Mouse (Mus musculus): ENCODE results near the gene Mbd6. TPM values are rescaled to one million over a fixed set of nuclear protein-coding genes. Genes with fewer than 3 reads are reported as not detected.
"Not testable (repeated sequence)": the region's sequence is repeated elsewhere in the genome, so short reads cannot be mapped to it uniquely, and the experiment has no call there.

Mbd6 gene
- polyA plus RNA-seq, 1 experiment from 2014 or later: 11.6 TPM

DNA sequence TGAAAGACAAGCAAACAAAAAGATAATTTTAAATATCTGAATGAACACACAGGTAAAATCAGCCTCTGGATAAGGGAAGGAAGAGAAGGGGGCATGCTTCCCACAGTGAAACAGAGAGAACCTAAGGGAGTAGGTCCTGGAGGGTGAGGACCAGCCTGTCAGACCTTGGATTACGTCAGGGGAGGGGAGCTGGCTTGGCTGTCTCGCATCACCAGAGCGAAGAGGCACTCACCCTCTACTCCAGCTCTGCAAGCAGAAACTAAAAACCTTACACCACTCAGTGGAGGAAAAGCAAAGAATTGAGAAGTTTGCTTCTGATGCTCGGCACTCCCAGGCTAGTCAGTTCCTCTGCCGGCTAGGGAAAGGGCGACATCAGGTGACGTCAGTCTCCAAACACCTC lies 31.2 kb upstream of the Mbd6 start:
- no peaks in the 10 kb centered on the region for H3K4me1 ChIP-seq (ENCODE audit: control insufficient read depth, insufficient read depth, low read length)
- H3K36me3 ChIP-seq (ENCODE audit: control insufficient read depth, insufficient read depth, low read length): no peaks in the 10 kb centered on the region
- no peaks in the 10 kb centered on the region for H3K27me3 ChIP-seq (ENCODE audit: control insufficient read depth, insufficient read depth, low read length)
- H3K4me2 ChIP-seq (ENCODE audit: low read depth, low read length): no peak overlapping the region
- H3K9me3 ChIP-seq (replicated peaks; ENCODE audit: control insufficient read depth, low read length): no peaks in the 10 kb centered on the region
- no peak for ATAC-seq (ENCODE audit: insufficient read depth, low FRiP score)
- no peak overlapping the region for H3K9ac ChIP-seq (ENCODE audit: low read length)
- WGBS: 75% methylated on average over 7 of the region's 7 CpGs
- no peak overlapping the region for H3K4me3 ChIP-seq (replicated peaks; ENCODE audit: low read length)
- H3K27ac ChIP-seq (ENCODE audit: low read length): no peak overlapping the region

- 46% methylated on average over 4 of the region's 4 CpGs for WGBS
- H3K4me1 ChIP-seq (ENCODE audit: control insufficient read depth, insufficient read depth, low read length): no peaks in the 10 kb centered on the region
- H3K4me2 ChIP-seq (ENCODE audit: low read depth, low read length): no peak overlapping the region
- H3K9ac ChIP-seq (ENCODE audit: low read length): no peak overlapping the region
- no peaks in the 10 kb centered on the region for H3K36me3 ChIP-seq (ENCODE audit: control insufficient read depth, insufficient read depth, low read length)
- no peak overlapping the region for H3K27ac ChIP-seq (ENCODE audit: low read length)
- H3K27me3 ChIP-seq (ENCODE audit: control insufficient read depth, insufficient read depth, low read length): no peaks in the 10 kb centered on the region
- H3K9me3 ChIP-seq (replicated peaks; ENCODE audit: control insufficient read depth, low read length): no peaks in the 10 kb centered on the region
- no peak overlapping the region for H3K4me3 ChIP-seq (replicated peaks; ENCODE audit: low read length)
- ATAC-seq (ENCODE audit: insufficient read depth, low FRiP score): no peak
Observed at GRCm38 (mm10) chr10:127318009-127318408, 29.2 kb upstream of the Mbd6 start.

- Histone ChIP-seq H3K9me3 (replicated peaks; ENCODE audit: control insufficient read depth, low read length) (no peaks in the 10 kb centered on the region), H3K4me1 (ENCODE audit: control insufficient read depth, insufficient read depth, low read length) (0 out of 2 replicates have a peak, but pooled peaks cover 2% of the 10 kb centered on the region)
- ATAC-seq (ENCODE audit: insufficient read depth, low FRiP score): no peak
Observed at GRCm38 (mm10) chr10:127317277-127317676, 28.5 kb upstream of the Mbd6 start.

DNA sequence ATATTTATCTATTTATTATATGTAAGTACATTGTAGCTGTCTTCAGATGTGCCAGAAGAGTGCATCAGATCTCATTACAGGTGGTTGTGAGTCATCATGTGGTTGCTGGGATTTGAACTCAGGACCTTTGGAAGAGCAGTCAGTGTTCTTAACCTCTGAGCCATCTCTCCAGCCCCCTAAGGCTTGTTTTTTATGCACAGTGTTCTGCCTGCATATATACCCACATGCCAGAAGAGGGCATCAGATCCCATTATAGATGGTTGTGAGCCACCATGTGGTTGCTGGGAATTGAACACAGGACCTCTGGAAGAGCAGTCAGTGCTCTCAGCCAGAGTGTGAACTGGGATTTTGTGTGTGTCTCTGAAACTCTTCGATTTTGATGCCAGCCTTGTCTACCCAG lies 26.1 kb upstream of the Mbd6 start:
- ATAC-seq (ENCODE audit: insufficient read depth, low FRiP score); H3K4me3 ChIP-seq (replicated peaks; ENCODE audit: low read length); H3K27ac ChIP-seq (ENCODE audit: low read length); H3K27me3 ChIP-seq (ENCODE audit: control insufficient read depth, insufficient read depth, low read length); H3K4me2 ChIP-seq (ENCODE audit: low read depth, low read length); H3K9me3 ChIP-seq (replicated peaks; ENCODE audit: control insufficient read depth, low read length); H3K9ac ChIP-seq (ENCODE audit: low read length); H3K36me3 ChIP-seq (ENCODE audit: control insufficient read depth, insufficient read depth, low read length): not testable (repeated sequence)
- 78% methylated on average over 1 of the region's 1 CpGs for WGBS
- peaks cover 10% of the 10 kb centered on the region; the same call in 1 of the 2 replicates for H3K4me1 ChIP-seq (ENCODE audit: control insufficient read depth, insufficient read depth, low read length)

More at GRCm38 (mm10) chr10:127317277-127317676, 28.5 kb upstream of the Mbd6 start:
- WGBS: 80% methylated on average over 2 of the region's 2 CpGs
- Histone ChIP-seq H3K9ac (ENCODE audit: low read length) (no peak overlapping the region), H3K27ac (ENCODE audit: low read length) (no peak overlapping the region), H3K4me2 (ENCODE audit: low read depth, low read length) (no peak overlapping the region), H3K36me3 (ENCODE audit: control insufficient read depth, insufficient read depth, low read length) (no peaks in the 10 kb centered on the region), H3K27me3 (ENCODE audit: control insufficient read depth, insufficient read depth, low read length) (no peaks in the 10 kb centered on the region), H3K4me3 (replicated peaks; ENCODE audit: low read length) (no peak overlapping the region)

- H3K27ac ChIP-seq (ENCODE audit: low read length); H3K4me2 ChIP-seq (ENCODE audit: low read depth, low read length); H3K4me3 ChIP-seq (replicated peaks; ENCODE audit: low read length); H3K9ac ChIP-seq (ENCODE audit: low read length); H3K36me3 ChIP-seq (ENCODE audit: control insufficient read depth, insufficient read depth, low read length); ATAC-seq (ENCODE audit: insufficient read depth, low FRiP score); H3K27me3 ChIP-seq (ENCODE audit: control insufficient read depth, insufficient read depth, low read length); H3K9me3 ChIP-seq (replicated peaks; ENCODE audit: control insufficient read depth, low read length): not testable (repeated sequence)
- WGBS: 84% methylated on average over 5 of the region's 5 CpGs
- H3K4me1 ChIP-seq (ENCODE audit: control insufficient read depth, insufficient read depth, low read length): peaks cover 10% of the 10 kb centered on the region; the same call in 1 of the 2 replicates
Observed at GRCm38 (mm10) chr10:127313516-127313915, 24.7 kb upstream of the Mbd6 start.

DNA sequence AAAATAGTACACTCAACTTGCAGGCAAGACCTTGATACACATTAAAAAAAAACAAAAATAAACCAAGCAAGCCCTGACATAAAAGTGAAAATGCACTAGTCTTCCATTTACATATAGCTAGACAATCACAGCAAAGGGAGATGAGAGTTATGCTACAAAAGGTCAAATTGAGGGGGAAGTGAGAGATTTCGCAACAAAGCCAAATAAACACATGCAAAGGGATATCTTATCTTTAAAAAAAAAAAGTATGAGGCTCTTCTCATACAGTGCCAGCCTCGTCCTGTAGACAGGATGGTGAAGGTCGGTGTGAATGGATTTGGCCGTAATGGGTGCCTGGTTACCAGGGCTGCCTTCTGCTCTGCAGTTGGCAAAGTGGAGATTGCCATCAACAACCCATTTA lies 24.0 kb upstream of the Mbd6 start:
- Histone ChIP-seq H3K9me3 (replicated peaks; ENCODE audit: control insufficient read depth, low read length) (no peaks in the 10 kb centered on the region), H3K36me3 (ENCODE audit: control insufficient read depth, insufficient read depth, low read length) (0 out of 2 replicates have a peak, but pooled peaks cover 10% of the 10 kb centered on the region), H3K4me3 (replicated peaks; ENCODE audit: low read length) (no peak overlapping the region), H3K27me3 (ENCODE audit: control insufficient read depth, insufficient read depth, low read length) (no peaks in the 10 kb centered on the region), H3K4me2 (ENCODE audit: low read depth, low read length) (no peak overlapping the region), H3K9ac (ENCODE audit: low read length) (no peak overlapping the region), H3K27ac (ENCODE audit: low read length) (no peak overlapping the region), H3K4me1 (ENCODE audit: control insufficient read depth, insufficient read depth, low read length) (peaks cover 10% of the 10 kb centered on the region; the same call in 1 of the 2 replicates)
- no peak for ATAC-seq (ENCODE audit: insufficient read depth, low FRiP score)
- WGBS: 71% methylated on average over 4 of the region's 4 CpGs

GRCm38 (mm10) chr10:127312356-127312676 lies 23.5 kb upstream of the Mbd6 start:
- peak overlapping the region; percentile 72 for H3K9ac ChIP-seq (ENCODE audit: low read length)
- peaks cover 10% of the 10 kb centered on the region; the same call in 1 of the 2 replicates for H3K4me1 ChIP-seq (ENCODE audit: control insufficient read depth, insufficient read depth, low read length)
- no peaks in the 10 kb centered on the region for H3K9me3 ChIP-seq (replicated peaks; ENCODE audit: control insufficient read depth, low read length)
- peak; percentile 27; the same call in 1 of the 2 replicates for ATAC-seq (ENCODE audit: insufficient read depth, low FRiP score)
- under 1% methylated on average over 4 of the region's 4 CpGs for WGBS
- peak overlapping the region; percentile 76 for H3K4me3 ChIP-seq (replicated peaks; ENCODE audit: low read length)
- H3K27me3 ChIP-seq (ENCODE audit: control insufficient read depth, insufficient read depth, low read length): no peaks in the 10 kb centered on the region
- 0 out of 2 replicates have a peak, but pooled peaks cover 10% of the 10 kb centered on the region for H3K36me3 ChIP-seq (ENCODE audit: control insufficient read depth, insufficient read depth, low read length)
- H3K4me2 ChIP-seq (ENCODE audit: low read depth, low read length): peak overlapping the region; percentile 61
- H3K27ac ChIP-seq (ENCODE audit: low read length): peak overlapping the region; percentile 86

- Histone ChIP-seq H3K9ac (ENCODE audit: low read length) (peak within 1 kb of the TSS; percentile 91), H3K27ac (ENCODE audit: low read length) (peak within 1 kb of the TSS; percentile 86), H3K4me1 (ENCODE audit: control insufficient read depth, insufficient read depth, low read length) (peaks cover 10% of the 10 kb centered on the region; the same call in 1 of the 2 replicates), H3K4me3 (replicated peaks; ENCODE audit: low read length) (peak within 1 kb of the TSS; percentile 76), H3K9me3 (replicated peaks; ENCODE audit: control insufficient read depth, low read length) (no peaks in the 10 kb centered on the region), H3K36me3 (ENCODE audit: control insufficient read depth, insufficient read depth, low read length) (0 out of 2 replicates have a peak, but pooled peaks cover 10% of the 10 kb centered on the region), H3K27me3 (ENCODE audit: control insufficient read depth, insufficient read depth, low read length) (no peaks in the 10 kb centered on the region), H3K4me2 (ENCODE audit: low read depth, low read length) (peak within 1 kb of the TSS; percentile 85)
- peak; percentile 97 for ATAC-seq (ENCODE audit: insufficient read depth, low FRiP score)
- WGBS: under 1% methylated on average over 65 of the region's 65 CpGs
Observed at GRCm38 (mm10) chr10:127311476-127312355, 22.9 kb upstream of the Mbd6 start, which contains the start of gene Mars. TSS of gene Mars (minus strand) at chr10:127311786.

Measured in stomach, embryonic 16.5 days (tissue).